Mouse (Mus musculus) CH12.LX (cell line): Measurements from ENCODE around the gene Cd99l2. TPM values are rescaled to one million over a fixed set of nuclear protein-coding genes. Genes with fewer than 3 reads are reported as not detected.

Experiments used
- DNase-seq: peaks from one replicate; pipeline ENCODE4 v3.0.0-alpha.2; 2013; ENCODE audit errors: extremely low read depth
- H3K27ac ChIP-seq: 2 replicates; pipeline ENCODE4 v1.5.1; 2012; ENCODE audit warnings: low read depth, mild to moderate bottlenecking, control low read depth, moderate library complexity; ENCODE audit not compliant: insufficient read depth
- H3K27me3 ChIP-seq: replicated peaks from 2 replicates; pipeline ENCODE3; 2012; ENCODE audit warnings: inconsistent platforms
- H3K36me3 ChIP-seq, 2 experiments: replicated peaks in 1 of 2; 2 replicates each; pipeline versions ENCODE3 to v1.6.1; 2012; ENCODE audit warnings: inconsistent platforms in 1 of 2, low read length in 1 of 2, mild to moderate bottlenecking in 1 of 2, mixed read lengths in 1 of 2, moderate library complexity in 1 of 2; ENCODE audit not compliant: control insufficient read depth in 1 of 2, insufficient read depth in 1 of 2
- H3K4me1 ChIP-seq, 2 experiments: 2 replicates each; pipeline ENCODE4 v1.6.1; 2012; ENCODE audit warnings: inconsistent platforms in 1 of 2, moderate library complexity in 1 of 2; ENCODE audit not compliant: insufficient read depth in 2 of 2, control insufficient read depth in 1 of 2
- H3K4me2 ChIP-seq: 2 replicates; pipeline ENCODE4 v1.6.1; 2012; ENCODE audit warnings: low read depth, mild to moderate bottlenecking, control low read depth; ENCODE audit not compliant: poor library complexity, insufficient read depth, severe bottlenecking
- H3K4me3 ChIP-seq, 3 experiments: fragments of 150-350 bp in 1 of 3; sonication (generic) in 1 of 3; replicated peaks in 1 of 3; 2 replicates each; pipeline versions ENCODE3 to v1.5.1; 2011 to 2012; ENCODE audit warnings: low read depth in 2 of 3, low read length in 2 of 3, mild to moderate bottlenecking in 2 of 3, moderate library complexity in 2 of 3, control low read depth in 1 of 3, improper control_type of control experiment in 1 of 3, inconsistent platforms in 1 of 3, mixed read lengths in 1 of 3; ENCODE audit not compliant: poor library complexity in 1 of 3
- H3K79me2 ChIP-seq: replicated peaks from 2 replicates; pipeline ENCODE4 v1.6.1; 2012; ENCODE audit warnings: mild to moderate bottlenecking, moderate library complexity; ENCODE audit not compliant: control insufficient read depth, poor library complexity, insufficient read depth, severe bottlenecking; ENCODE audit errors: extremely low read depth
- H3K9ac ChIP-seq: 2 replicates; pipeline ENCODE4 v1.6.1; 2012; ENCODE audit warnings: low read depth, mild to moderate bottlenecking, control low read depth, moderate library complexity; ENCODE audit not compliant: insufficient read depth
- H3K9me3 ChIP-seq: replicated peaks from 2 replicates; pipeline ENCODE3; 2012; ENCODE audit warnings: low read length, inconsistent platforms, mixed read lengths
- CHD1 ChIP-seq: IDR thresholded peaks from 2 replicates; pipeline ENCODE4 v1.6.1; 2012; ENCODE audit warnings: low read depth, low read length, improper control_type of control experiment, inconsistent platforms
- EP300 ChIP-seq: IDR thresholded peaks from 2 replicates; pipeline ENCODE4 v1.6.1; 2011; ENCODE audit warnings: low read length, improper control_type of control experiment
- ETS1 ChIP-seq: conservative IDR thresholded peaks from 2 replicates; pipeline ENCODE4 v1.6.1; 2012; ENCODE audit warnings: low read depth, mild to moderate bottlenecking, inconsistent platforms, low read length, improper control_type of control experiment, moderate library complexity
- GABPA ChIP-seq: IDR thresholded peaks from 2 replicates; pipeline ENCODE4 v1.6.1; 2012; ENCODE audit warnings: low read depth, low read length, improper control_type of control experiment, inconsistent platforms; ENCODE audit not compliant: insufficient replicate concordance
- IRF4 ChIP-seq: IDR thresholded peaks from 2 replicates; pipeline ENCODE4 v1.6.1; 2014; ENCODE audit warnings: low read depth, mild to moderate bottlenecking, inconsistent platforms, low read length, improper control_type of control experiment
- JUN ChIP-seq: IDR thresholded peaks from 2 replicates; pipeline ENCODE4 v1.6.1; 2011; ENCODE audit warnings: low read depth, mild to moderate bottlenecking, low read length, improper control_type of control experiment, moderate library complexity; ENCODE audit not compliant: insufficient read depth
- JUND ChIP-seq: conservative IDR thresholded peaks from 2 replicates; pipeline ENCODE4 v1.6.1; 2011; ENCODE audit warnings: low read depth, low read length, improper control_type of control experiment
- MAFK ChIP-seq: IDR thresholded peaks from 2 replicates; pipeline ENCODE4 v1.6.1; 2011; ENCODE audit warnings: low read length, improper control_type of control experiment; ENCODE audit not compliant: insufficient replicate concordance
- MAX ChIP-seq: IDR thresholded peaks from 2 replicates; pipeline ENCODE4 v1.6.1; 2011; ENCODE audit warnings: low read length, improper control_type of control experiment
- MAZ ChIP-seq: IDR thresholded peaks from 2 replicates; pipeline ENCODE4 v1.6.1; 2012; ENCODE audit warnings: low read depth, mild to moderate bottlenecking, inconsistent platforms, low read length, improper control_type of control experiment, moderate library complexity
- MYC ChIP-seq: IDR thresholded peaks from 2 replicates; pipeline ENCODE4 v1.6.1; 2011; ENCODE audit warnings: low read depth, mild to moderate bottlenecking, improper control_type of control experiment, low read length
- NELFE ChIP-seq: IDR thresholded peaks from 2 replicates; pipeline ENCODE4 v1.6.1; 2011; ENCODE audit warnings: low read depth, low read length, improper control_type of control experiment
- NRF1 ChIP-seq: IDR thresholded peaks from 2 replicates; pipeline ENCODE4 v1.6.1; 2014; ENCODE audit warnings: low read depth, mild to moderate bottlenecking, inconsistent platforms, low read length, improper control_type of control experiment, moderate library complexity
- PAX5 ChIP-seq: IDR thresholded peaks from 2 replicates; pipeline ENCODE4 v1.6.1; 2012; ENCODE audit warnings: low read length, inconsistent platforms, mixed read lengths
- POLR2A ChIP-seq: IDR thresholded peaks from 2 replicates; pipeline ENCODE4 v1.6.1; 2011; ENCODE audit warnings: low read depth, mild to moderate bottlenecking, improper control_type of control experiment, low read length
- POLR2AphosphoS2 ChIP-seq: IDR thresholded peaks from 2 replicates; pipeline ENCODE4 v1.6.1; 2011; ENCODE audit warnings: low read depth, low read length, improper control_type of control experiment
- RAD21 ChIP-seq: IDR thresholded peaks from 2 replicates; pipeline ENCODE4 v1.6.1; 2011; ENCODE audit warnings: low read depth, mild to moderate bottlenecking, low read length, improper control_type of control experiment, moderate library complexity
- RCOR1 ChIP-seq: conservative IDR thresholded peaks from 2 replicates; pipeline ENCODE4 v1.6.1; 2012; ENCODE audit warnings: low read depth, mild to moderate bottlenecking, inconsistent platforms, low read length, improper control_type of control experiment
- SIN3A ChIP-seq: IDR thresholded peaks from 2 replicates; pipeline ENCODE4 v1.6.1; 2012; ENCODE audit warnings: low read length, improper control_type of control experiment, inconsistent platforms
- SMC3 ChIP-seq: IDR thresholded peaks from 2 replicates; pipeline ENCODE4 v1.6.1; 2011; ENCODE audit warnings: low read depth, low read length, improper control_type of control experiment
- TBP ChIP-seq: conservative IDR thresholded peaks from 2 replicates; pipeline ENCODE4 v1.6.1; 2011; ENCODE audit warnings: low read depth, low read length, improper control_type of control experiment
- TCF12 ChIP-seq: IDR thresholded peaks from 2 replicates; pipeline ENCODE4 v1.6.1; 2014; ENCODE audit warnings: low read depth, mild to moderate bottlenecking, inconsistent platforms, low read length, improper control_type of control experiment
- UBTF ChIP-seq: IDR thresholded peaks from 2 replicates; pipeline ENCODE4 v1.6.1; 2012; ENCODE audit warnings: low read depth, mild to moderate bottlenecking, inconsistent platforms, low read length, improper control_type of control experiment, moderate library complexity
- USF2 ChIP-seq: conservative IDR thresholded peaks from 2 replicates; pipeline ENCODE4 v1.6.1; 2011; ENCODE audit warnings: low read depth, low read length, improper control_type of control experiment
- ZC3H11A ChIP-seq: IDR thresholded peaks from 2 replicates; pipeline ENCODE4 v1.6.1; 2012; ENCODE audit warnings: low read depth, mild to moderate bottlenecking, inconsistent platforms, low read length, improper control_type of control experiment
- ZMIZ1 ChIP-seq: IDR thresholded peaks from 2 replicates; pipeline ENCODE4 v1.6.1; 2012; ENCODE audit warnings: low read depth, mild to moderate bottlenecking, inconsistent platforms, low read length, improper control_type of control experiment
- dilution Hi-C: fragments of 300-500 bp; cut with MboI; formaldehyde crosslinking; loops from 2 replicates; pipeline ENCODE4 v1.14.3; 2020; ENCODE audit warnings: low sequenced_read_pairs; ENCODE audit not compliant: extremely low pct_unique_long_range_greater_than_20kb, extremely low pct_ligation_motif_present
- in situ Hi-C: fragments of 300-500 bp; cut with MboI; formaldehyde crosslinking; loops from 3 replicates; pipeline ENCODE4 v1.14.3; 2019; ENCODE audit warnings: low sequenced_read_pairs, low pct_ligation_motif_present, low pct_unique_long_range_greater_than_20kb, mixed read lengths
- polyA plus RNA-seq: library from polyadenylated mRNA; unstranded; fragments of >175 nt; gene quantifications from 2 replicates; pipeline ENCODE4 v1.2.1, GENCODE M21; 2012; ENCODE audit warnings: low read depth; ENCODE audit not compliant: insufficient read length
- total RNA-seq, 2 experiments: library from RNA; depleted of rRNA; stranded (reverse); fragments of 300-350 nt in 1 of 2; fragments of >200 nt in 1 of 2; gene quantifications; 2 replicates each; pipeline ENCODE4 v1.2.3; 2012 to 2014

The Cd99l2 gene
- total and polyA plus RNA-seq, 3 experiments, result 9.9 to 13.7 (median 10.4) TPM

DNA sequence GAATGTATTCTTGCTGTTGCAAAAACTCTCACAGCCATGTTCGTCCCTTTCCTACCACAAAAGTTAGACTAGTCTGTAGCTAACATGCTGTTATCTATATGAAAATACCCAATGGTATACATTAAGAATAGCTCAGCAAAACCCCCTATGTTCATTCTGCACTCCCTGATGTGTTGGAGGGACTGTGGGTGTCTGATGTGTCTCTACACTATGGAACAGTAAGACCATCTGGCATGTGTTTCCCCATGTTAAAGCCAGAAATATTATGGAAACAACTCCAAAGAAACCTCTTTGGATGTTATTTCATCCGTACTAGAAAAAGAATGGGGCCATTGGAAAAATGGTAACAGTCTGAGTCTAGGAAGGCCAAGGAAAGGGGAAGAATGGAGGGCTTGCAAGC lies 57.1 kb downstream of the Cd99l2 start:
- in situ Hi-C loops (no loop called here), dilution Hi-C loops (no loop called here)
- no peak for DNase-seq

DNA sequence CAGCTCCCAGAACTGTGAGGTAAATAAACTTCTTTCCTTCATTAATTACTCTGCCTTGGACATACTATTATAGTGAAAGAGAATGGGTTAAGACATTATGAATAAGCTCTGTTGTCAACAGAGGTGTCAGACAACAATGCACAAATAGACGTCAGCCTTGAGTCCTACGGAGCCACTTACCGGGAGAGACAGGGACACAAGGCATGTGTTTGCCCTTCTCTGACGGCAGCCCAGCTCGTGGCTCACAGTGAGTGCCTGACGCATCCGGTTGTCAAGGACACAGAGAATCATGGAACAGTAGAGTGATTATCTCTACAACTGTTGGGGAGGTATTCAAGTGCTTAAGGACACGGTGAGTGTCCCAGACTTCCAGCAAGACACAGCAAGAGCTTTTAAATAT lies 57.8 kb downstream of the Cd99l2 start:
- Histone ChIP-seq H3K79me2 (no peaks in the 10 kb centered on the region), H3K9ac (no peak overlapping the region), H3K4me3 (no peak overlapping the region), H3K4me1 (no peaks in the 10 kb centered on the region), H3K4me2 (no peak overlapping the region), H3K36me3 (peaks cover 0 to 16% of the 10 kb centered on the region in 2 experiments), H3K27me3 (no peaks in the 10 kb centered on the region), H3K9me3 (no peaks in the 10 kb centered on the region), H3K27ac (no peak overlapping the region)
- dilution Hi-C loops (no loop called here), in situ Hi-C loops (no loop called here)
- DNase-seq, result no peak
- TF ChIP-seq TCF12, result no peak
- TF ChIP-seq IRF4, result no peak
- TF ChIP-seq CHD1, result no peak
- TF ChIP-seq NRF1, result no peak
- no peak for TF ChIP-seq UBTF
- TF ChIP-seq MAX, result no peak
- no peak for TF ChIP-seq ETS1
- no peak for TF ChIP-seq ZC3H11A
- TF ChIP-seq TBP, result no peak
- TF ChIP-seq POLR2A, result no peak
- no peak for TF ChIP-seq GABPA
- no peak for TF ChIP-seq RCOR1
- TF ChIP-seq ZMIZ1, result no peak
- no peak for TF ChIP-seq JUND
- no peak for TF ChIP-seq MAZ
- no peak for TF ChIP-seq PAX5
- no peak for TF ChIP-seq MAFK
- no peak for TF ChIP-seq JUN
- no peak for TF ChIP-seq NELFE
- TF ChIP-seq SMC3, result no peak

More for the DNA sequence above, 57.1 kb downstream of the Cd99l2 start:
- Histone ChIP-seq H3K4me1 (no peaks in the 10 kb centered on the region), H3K27me3 (no peaks in the 10 kb centered on the region), H3K4me2 (no peak overlapping the region), H3K9ac (no peak overlapping the region), H3K79me2 (no peaks in the 10 kb centered on the region), H3K36me3 (peaks cover 3 to 20% of the 10 kb centered on the region in 2 experiments), H3K9me3 (no peaks in the 10 kb centered on the region), H3K27ac (no peak overlapping the region), H3K4me3 (no peak overlapping the region)
- no peak for TF ChIP-seq ETS1
- TF ChIP-seq POLR2AphosphoS2, result no peak
- no peak for TF ChIP-seq JUND
- no peak for TF ChIP-seq NELFE
- TF ChIP-seq MYC, result no peak
- TF ChIP-seq IRF4, result no peak
- TF ChIP-seq ZC3H11A, result no peak
- no peak for TF ChIP-seq EP300
- TF ChIP-seq JUN, result no peak
- TF ChIP-seq POLR2A, result no peak
- no peak for TF ChIP-seq RAD21
- TF ChIP-seq MAFK, result no peak
- no peak for TF ChIP-seq SIN3A
- TF ChIP-seq USF2, result no peak
